Mouse (Mus musculus) embryo, embryonic 11 days (tissue): ENCODE measurements at regions not wholly inside any gene's neighbourhood (a gene's known extent, or its start where the extent isn't known, plus 50 kb on each side); places are given as distances from the start of the nearest gene placed in this dataset.
"Not testable (repeated sequence)": the region's sequence is repeated elsewhere in the genome, so short reads cannot be mapped to it uniquely, and the experiment has no call there.

Source experiments
- DNase-seq: peaks from one replicate; pipeline ENCODE4 v3.0.0-alpha.2; 2015

DNA sequence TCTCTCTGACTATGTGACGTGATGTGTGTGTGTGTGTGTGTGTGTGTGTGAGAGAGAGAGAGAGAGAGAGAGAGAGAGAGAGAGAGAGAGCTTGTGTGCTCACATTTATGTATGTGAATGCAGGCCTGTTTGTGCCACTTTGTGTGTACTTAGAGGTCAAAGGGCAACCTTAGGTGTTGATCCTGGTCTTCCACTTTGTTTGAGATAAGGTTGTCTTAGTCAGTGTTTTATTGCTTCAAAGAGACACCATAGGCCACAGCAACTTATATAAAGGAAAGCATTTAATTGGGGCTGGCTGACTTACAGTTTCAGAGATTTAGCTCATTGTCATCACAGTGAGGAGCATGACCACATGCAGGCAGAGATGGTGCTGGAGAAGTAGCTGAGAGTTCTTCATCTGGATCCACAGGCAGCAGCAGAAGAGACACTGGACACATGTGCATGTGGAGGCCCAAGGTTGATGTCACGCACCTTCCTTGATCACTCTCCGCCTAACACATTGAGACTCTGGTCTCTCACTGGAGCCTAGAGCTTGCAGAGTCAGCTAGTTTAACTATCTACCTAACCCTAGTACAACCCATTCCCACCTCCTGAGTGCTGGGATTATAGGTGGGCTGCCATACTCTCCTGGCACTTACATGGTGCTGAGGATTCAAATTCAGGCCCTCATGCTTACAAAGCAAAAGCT, 85.9 kb upstream of the Eif4g2 start:
- not testable (repeated sequence) for DNase-seq

DNA sequence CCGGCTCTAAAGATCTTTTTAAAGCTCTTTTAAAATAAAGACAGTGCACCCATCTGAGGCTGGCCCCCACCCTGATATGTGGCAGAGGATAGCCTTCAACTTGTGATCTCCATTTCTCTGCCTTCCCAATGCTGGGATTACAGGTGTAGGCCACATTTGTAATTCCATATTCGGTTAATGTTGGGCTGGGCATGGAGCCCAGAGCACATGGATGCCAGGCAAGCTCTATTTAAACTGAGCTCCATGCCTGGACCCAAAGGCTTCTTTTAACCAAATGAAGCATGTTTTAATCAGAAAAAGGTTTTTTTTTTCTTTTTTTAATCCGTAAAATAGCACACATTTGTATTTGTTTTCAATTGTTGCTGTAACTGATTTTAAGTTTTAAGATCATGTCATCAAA, 82.2 kb upstream of the Eif4g2 start:
- no peak for DNase-seq

DNA sequence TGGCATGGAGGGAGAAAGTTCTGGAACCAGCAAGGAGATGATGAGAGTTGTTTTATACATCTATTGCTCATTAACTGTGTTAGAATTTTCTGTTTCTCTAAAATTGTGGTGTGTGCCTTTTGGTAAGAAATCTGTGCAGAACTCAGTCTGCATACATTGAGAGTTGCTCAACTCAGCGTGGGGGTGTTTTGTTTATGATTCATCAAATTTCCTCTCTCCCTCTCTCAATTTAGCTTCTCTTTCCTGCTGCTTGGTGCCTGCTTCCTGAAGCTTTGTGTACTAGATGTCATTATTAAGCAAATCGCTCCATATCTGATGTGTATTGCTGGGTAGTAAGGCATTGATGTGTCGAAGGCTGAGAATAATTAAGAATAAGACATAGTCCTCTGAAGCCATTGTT, 81.4 kb upstream of the Eif4g2 start:
- no peak for DNase-seq

- no peak for DNase-seq
Observed at GRCm38 (mm10) chr7:111163861-111164260, 81.0 kb upstream of the Eif4g2 start.

DNA sequence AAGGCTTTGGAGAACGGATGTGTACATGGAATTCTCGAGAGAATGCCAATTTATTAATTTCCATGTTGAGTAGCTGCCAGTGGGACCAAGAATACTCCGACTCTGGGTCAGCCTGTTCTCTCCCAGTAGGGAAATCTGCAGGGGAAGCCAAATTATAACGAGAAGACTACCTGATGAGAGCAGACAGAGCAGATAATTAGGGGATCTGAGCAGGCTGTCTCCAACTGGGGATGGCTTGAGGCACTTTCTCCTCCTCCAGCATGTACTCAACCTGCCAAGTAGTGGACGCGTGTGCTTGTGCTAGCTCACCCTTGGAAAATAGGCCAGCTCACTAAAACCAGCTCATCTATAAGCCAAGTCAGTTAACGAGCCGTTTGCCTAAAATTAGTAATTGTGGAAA, 80.5 kb upstream of the Eif4g2 start:
- DNase-seq, result no peak

GRCm38 (mm10) chr7:111158791-111159286, 76.0 kb upstream of the Eif4g2 start:
- DNase-seq, result no peak

DNA sequence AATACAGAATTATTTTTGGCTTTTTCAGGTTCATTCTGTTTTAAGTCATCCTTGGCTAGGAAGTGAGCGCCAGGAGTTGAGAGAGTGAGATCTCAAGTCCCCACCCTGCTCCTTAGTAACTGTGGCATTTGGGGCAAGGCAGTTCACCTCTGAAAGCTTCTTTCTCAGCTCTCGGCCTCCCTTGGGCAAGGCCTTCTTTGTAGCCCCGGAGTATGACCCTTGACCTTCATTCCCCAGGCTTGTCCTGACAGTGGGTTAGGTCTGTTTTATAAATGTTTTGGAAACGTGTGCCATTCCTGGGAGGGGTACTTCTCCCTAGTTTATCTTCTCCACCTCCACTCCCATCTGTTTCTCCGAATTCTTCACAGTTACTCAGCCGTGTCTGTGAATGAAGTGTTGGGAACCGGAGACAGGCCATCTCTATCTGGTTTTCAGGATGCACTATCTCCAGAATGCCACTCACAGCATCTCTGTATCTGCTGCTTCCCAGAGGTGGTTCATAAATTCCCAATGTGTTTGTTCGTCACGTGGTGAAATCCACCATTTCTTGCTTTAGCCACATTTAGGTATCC, 75.0 kb upstream of the Eif4g2 start:
- DNase-seq, result peak; percentile 34

GRCm38 (mm10) chr7:111157287-111157686, 74.5 kb upstream of the Eif4g2 start:
- no peak for DNase-seq

DNA sequence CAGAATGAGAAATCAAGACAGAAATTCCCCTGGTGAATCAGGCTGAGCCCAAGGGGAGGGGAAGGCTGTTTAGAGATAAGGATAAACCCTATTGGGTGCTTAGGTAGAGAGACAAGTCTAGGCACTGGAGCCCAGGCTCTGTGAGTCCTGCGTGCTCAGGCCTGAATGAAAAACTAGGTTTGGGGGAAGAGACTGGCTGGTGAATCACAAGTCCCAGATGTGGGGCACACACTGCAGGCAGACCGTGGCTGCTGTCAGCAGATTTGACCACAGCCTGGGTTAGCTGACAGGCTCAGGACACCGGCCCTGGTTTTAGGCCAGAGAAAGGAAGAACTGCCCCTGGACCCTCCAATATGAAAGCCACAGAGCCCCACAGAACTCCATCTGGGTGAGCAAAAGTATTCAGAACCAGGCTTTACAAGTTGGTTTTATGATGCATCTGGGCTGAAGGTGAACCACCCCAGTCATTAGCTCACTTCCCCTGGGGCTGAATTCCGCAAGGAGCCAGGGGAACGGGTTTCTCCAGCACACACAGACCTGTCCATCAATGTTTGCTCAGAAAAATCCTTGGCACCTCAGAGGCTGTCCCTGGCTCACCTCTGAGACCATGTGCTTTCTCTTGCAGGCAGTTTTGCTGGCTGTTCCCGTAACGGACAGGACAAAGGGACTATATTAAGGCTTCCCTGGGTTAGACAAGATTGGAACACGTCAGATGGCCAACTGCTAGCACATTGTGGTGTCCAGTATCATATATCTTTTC, 73.8 kb upstream of the Eif4g2 start:
- peak; percentile 30 for DNase-seq

DNA sequence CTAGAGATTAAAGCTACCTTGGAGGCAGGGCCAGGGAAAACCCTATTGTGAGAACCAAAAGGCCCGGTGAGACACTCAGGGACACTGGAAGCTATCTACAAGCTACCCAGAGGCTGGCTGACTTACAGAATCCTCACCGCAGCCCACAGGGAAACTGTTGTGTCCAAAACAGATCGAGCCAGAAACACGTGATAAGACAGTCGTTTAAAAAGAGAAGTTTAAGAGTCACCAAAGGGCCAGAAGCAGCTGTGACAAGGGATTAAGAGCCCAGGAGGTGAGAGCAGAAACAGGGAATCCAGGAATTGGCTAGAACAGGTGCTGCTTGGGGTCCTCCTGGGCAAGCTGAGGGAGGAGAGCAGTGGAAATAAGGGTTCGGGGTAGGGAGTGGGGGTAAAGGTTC, 73.2 kb upstream of the Eif4g2 start:
- no peak for DNase-seq

GRCm38 (mm10) chr7:111154217-111154616, 71.4 kb upstream of the Eif4g2 start:
- DNase-seq, result no peak

DNA sequence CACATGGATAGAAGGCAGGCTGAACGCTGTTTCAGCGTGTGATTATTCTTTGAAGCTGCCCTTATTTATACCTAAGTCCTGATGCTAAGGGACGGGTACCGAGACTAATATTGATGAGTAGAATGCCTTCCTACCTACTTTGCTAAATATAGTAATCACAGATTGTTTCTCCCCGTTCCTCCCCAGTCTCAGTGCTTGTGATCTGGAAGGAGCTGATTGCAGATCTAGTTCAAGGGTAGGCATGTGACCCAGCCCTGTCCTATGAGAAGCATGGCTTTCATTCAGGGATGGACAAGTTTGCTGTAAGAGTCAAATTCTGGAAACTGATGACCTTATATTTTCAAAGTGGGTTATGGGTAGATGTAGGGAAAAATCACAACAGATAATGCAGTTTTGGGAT, 67.7 kb upstream of the Eif4g2 start:
- DNase-seq, result no peak

DNA sequence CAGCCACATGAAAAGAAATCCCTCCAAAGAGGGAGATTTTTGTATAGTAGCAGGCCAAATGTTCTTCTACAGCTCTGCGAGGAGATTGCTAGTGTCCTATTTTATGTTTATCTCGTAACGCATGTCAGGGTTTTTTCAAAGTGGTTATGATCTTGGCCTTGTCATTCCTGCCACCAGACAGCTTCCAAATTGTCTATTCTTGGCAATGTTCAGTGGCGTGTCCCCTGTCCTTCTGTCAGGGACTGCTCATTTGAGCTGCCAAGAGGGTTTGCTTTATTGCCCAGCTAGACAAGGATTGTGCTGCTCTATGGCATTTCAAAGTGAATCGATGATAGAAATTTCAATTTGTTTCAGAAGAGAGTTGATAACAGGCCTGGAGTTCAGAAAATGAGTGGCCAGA, 67.3 kb upstream of the Eif4g2 start:
- DNase-seq, result no peak

DNA sequence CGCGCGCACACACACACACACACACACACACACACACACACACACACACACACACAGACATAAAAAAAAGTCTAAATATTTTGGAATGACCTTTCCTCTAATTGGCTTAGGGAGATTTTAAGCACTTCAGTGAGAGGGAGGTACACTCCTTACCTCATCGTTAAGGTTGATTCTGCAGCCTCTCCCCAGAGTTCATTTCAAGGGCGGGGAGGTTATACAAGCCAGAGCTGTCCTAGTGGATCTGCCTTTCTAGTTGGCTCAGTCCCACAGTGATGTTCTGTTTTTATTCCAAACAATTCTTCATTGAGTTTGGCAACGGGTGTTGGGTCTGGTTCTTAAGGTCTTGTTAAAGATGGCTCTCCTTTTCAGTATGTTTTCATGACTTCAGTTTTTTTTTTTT, 64.8 kb upstream of the Eif4g2 start:
- no peak for DNase-seq

DNA sequence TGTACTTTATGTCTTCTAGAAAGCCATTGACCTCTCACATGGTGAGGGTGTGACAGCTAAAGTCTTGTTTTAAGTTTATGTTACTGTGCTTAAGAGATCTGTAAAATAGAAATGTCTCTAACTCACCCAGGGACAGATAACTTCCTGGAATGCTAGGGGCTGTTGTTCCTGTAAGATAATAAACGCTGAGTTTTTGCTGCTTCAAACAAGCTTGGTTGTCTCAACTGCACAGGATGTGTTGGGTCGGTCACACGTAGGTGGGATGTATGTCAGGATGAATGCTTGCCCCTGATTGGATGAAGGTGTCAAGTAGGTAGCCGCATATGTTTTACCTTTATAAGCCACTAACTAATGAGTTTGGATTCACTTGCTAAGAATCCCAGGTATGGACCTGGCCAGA, 63.8 kb upstream of the Eif4g2 start:
- no peak for DNase-seq

DNA sequence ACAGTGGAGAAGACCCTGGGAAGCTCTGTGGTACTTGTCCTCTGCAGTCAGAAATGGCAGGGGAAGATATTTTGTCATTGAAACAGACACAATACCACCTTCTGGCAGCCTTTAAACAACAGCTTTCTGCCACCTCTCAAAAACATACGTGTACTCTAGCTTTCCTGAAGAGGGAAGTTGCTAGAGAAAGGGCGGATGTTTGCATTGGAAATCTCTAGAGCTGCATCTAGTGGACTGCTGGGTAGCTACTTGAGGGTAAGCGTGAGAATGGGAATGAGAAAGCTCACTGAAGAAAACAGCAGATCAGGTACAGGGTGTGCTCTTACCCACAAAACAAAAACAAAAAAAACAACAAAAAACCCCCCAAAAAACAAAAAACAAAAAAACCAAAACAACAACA, 61.4 kb upstream of the Eif4g2 start:
- DNase-seq, result no peak

- DNase-seq, result no peak
Observed at GRCm38 (mm10) chr7:111141285-111141965, 58.6 kb upstream of the Eif4g2 start.

- no peak for DNase-seq
Observed at GRCm38 (mm10) chr7:111138038-111138437, 55.2 kb upstream of the Eif4g2 start.

DNA sequence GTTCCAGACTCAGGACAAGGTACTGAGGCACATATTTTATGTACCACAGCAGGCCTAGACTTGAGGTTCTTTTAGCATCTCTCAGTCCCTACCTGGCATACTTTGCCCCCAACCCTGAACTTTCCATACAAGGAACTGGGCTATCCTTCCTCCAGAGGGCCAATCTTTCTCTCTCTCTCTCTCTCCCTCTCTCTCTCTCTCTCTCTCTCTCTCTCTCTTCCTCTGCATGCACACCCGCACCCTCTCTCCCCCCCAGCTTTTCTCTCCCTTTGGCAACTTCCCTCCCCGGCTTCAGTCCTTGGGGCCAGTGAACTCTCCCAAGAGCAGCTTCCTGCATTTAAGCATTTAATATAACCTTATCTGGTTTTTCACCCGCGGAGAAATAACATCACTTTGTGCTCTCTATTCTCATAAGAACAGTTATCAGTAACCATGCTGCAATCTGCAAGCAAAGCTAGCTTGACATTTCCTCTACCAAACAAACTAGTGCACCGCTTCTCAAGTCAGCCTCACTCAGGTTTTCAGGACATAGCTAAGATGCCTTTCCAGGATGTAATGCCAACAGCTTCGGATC, 53.3 kb upstream of the Eif4g2 start:
- DNase-seq, result no peak

DNA sequence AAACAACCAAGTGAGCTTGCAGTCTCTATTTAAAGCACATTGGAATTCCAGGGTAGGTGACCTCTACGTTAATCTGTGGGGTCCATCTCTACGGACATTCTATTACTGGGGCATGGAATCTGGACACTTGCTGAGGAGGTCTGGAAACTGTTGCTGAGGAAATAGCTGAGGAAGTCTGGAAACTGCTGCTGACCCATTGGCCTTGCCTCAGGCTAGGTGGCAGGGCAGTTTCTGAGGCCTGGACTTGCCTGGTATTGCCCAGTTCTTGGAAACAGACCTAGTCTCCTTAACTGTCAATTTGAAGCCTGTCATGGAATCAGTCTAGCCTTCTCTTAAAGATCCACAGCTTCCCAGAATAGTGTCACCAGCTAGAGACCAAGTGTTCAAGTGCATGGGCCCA, 51.7 kb upstream of the Eif4g2 start:
- DNase-seq, result no peak
